Mouse (Mus musculus): ENCODE data around the gene Yjefn3.
"Not testable (repeated sequence)": the region's sequence is repeated elsewhere in the genome, so short reads cannot be mapped to it uniquely, and the experiment has no call there.

The Yjefn3 gene

GRCm38 (mm10) chr8:69902163-69903062 lies at the start of gene Yjefn3, which contains the start of the genes Tssk6 and Ndufa13:
Gene Yjefn3 (minus strand): TSS chr8:69902712.
Gene Tssk6 (plus strand): TSS chr8:69902184.
Gene Ndufa13 (minus strand): TSS chr8:69902558.
- no peak for DNase-seq (ENCODE audit: low read depth)

- DNase-seq (ENCODE audit: low read depth), result no peak
Measured at GRCm38 (mm10) chr8:69950300-69950699, 47.8 kb upstream of the Yjefn3 start.

- DNase-seq (ENCODE audit: low read depth), result not testable (repeated sequence)
Measured at GRCm38 (mm10) chr8:69942495-69942894, 40.0 kb upstream of the Yjefn3 start.

GRCm38 (mm10) chr8:69940386-69940785 lies 37.9 kb upstream of the Yjefn3 start:
- DNase-seq (ENCODE audit: low read depth), result no peak

- no peak for DNase-seq (ENCODE audit: low read depth)
Measured at GRCm38 (mm10) chr8:69939633-69940032, 37.1 kb upstream of the Yjefn3 start.

DNA sequence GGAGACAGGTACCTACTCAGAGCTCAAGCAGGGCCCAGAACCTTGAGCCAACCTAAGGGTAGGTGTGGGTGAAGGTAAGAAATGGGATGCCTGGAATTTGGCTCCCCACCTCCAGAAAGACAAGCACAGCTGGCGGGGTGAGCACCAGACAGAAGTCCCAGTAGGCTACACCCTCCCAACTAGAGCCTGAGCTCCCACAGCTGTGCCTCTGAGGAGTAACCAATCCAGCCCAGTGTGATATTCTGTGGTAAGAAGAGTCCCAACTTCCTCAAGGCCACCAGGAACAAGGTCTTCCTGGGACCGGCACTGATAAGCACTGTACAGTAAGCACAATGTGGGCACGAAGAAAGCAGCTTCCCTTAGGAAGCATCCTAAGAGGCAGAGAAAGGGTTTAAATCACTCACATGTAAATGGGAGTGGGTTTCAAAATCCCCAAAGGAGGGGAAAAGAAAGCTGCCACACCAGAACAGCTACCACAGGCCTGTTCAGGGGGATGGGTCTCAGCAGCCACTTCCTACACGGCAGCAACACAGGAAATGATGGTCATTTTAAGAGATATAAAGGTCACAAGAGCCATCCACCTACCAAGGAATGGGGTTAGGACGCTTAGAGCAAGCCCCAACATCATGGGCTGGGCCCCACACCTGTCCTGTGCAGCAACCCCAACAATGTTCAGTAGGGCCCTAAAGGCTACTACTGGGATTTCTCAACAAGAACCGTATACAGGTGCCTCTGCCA lies 35.9 kb upstream of the Yjefn3 start:
- no peak for DNase-seq (ENCODE audit: low read depth)

GRCm38 (mm10) chr8:69937466-69937865 lies 35.0 kb upstream of the Yjefn3 start:
- no peak for DNase-seq (ENCODE audit: low read depth)

DNA sequence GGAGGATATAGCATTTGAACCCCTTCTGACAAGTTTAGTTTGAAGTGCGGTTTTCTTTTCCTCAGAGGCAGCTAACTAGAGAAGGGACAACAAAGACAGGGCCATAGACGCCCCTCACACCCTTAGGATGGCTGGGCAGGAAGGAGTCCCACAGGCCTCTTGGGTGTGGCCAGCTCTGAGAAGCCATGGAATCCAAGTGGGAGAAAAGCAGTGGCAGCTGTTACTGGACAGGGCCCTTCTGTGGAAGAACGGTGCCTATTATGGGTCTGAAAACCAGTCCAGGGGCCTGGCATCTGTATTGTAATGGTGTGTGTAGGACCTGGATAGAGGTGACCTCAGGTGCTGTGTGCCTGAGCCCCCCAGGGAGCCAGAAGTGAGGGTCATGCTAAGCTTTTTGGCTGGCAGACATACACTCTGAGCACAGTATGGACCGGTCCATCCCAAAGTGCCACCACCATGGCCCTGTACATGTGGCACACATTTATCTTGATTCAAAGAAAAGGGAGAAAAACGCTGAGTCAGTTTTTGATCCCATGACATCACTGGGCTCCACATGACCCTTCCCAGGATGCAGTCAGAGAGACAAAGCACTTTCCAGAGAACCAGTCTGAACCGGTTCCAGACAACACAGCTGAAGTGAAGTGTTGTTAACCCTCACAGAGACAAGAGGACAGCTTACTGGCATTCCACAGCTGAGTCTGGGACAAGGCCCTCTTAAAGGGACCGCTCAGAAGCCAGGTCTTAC lies 33.7 kb upstream of the Yjefn3 start:
- peak; percentile 24 for DNase-seq (ENCODE audit: low read depth)

DNA sequence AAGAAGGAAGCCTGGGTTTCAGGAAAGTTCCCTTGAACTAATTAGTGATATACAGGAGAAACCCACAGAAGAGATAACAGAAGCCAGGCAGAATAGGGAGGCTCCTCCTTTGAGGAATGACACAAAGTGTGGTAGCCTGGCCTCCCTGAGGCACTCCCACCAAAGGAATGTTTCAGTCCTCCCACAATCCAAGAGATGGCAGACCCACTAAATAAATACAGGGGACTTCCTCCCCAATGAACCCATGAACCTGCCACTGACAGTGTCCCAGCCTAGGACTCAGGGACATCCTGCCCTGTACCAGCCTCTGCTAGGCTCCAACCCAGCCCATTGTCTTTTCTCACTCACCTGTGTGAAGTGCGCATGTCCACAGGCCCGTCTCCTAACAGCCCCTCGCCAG lies 32.9 kb upstream of the Yjefn3 start:
- no peak for DNase-seq (ENCODE audit: low read depth)

DNA sequence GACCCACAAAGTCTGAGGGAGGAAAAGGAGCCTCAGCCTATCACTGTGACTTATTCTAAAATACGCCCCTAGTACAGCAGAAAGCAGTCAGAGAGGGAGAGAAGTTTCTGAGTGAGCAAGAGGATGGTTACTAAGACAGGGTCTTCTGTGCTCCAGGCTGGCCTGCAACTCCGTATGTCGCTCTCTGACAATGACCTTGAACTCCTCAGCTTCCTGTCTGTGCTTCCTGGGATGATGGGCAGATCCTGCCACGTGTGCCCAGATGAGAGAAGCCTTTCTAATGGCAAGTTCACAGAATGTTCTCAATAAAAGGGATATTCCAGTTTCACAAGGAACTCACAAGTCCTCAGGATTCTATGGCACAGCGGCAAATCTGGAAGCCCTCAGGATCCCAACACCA lies 32.1 kb upstream of the Yjefn3 start:
- DNase-seq (ENCODE audit: low read depth), result no peak

DNA sequence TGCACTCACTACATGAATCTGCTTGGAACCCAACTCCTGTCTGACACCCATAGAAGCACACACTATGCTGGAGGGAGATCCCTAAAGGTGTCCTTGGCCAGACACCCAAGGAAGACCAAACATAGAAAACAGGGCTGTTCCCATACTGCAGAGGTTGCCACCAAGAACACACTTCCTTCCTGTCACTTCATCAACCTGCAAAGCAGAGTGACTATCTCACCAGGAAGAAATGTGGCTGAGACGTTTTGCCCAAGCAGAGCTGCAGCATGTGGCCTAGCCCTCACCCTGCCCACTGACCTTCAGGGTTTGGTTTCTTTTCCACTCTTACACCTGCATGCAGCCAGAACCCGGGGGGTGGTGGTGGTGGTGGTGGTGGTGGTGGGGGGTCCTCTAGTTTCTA lies 31.3 kb upstream of the Yjefn3 start:
- no peak for DNase-seq (ENCODE audit: low read depth)

DNA sequence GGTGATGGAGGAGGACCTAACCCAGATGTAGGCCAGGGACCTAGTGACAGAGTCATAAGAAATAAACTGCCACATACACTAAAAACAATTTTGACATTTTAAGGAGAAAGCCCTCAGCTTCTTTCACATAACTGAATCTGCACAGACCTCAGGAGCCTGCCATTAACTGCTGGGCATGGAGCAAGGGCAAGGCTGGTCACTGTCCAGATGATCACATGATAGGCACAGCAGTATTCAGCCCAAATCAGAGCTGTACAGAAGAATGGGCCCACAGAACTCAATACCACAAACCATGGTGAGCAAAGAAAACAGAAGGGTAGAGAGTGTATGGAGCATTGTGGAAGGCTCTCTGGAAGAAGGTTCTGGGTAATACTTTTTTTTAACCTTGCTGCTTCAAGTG lies 24.4 kb upstream of the Yjefn3 start:
- no peak for DNase-seq (ENCODE audit: low read depth)

- DNase-seq (ENCODE audit: low read depth), result no peak
Measured at GRCm38 (mm10) chr8:69923986-69924385, 21.5 kb upstream of the Yjefn3 start.

GRCm38 (mm10) chr8:69921141-69921540 lies 18.6 kb upstream of the Yjefn3 start:
- no peak for DNase-seq (ENCODE audit: low read depth)

- DNase-seq (ENCODE audit: low read depth), result peak; percentile 73
Measured at GRCm38 (mm10) chr8:69919876-69920662, 17.6 kb upstream of the Yjefn3 start.

DNA sequence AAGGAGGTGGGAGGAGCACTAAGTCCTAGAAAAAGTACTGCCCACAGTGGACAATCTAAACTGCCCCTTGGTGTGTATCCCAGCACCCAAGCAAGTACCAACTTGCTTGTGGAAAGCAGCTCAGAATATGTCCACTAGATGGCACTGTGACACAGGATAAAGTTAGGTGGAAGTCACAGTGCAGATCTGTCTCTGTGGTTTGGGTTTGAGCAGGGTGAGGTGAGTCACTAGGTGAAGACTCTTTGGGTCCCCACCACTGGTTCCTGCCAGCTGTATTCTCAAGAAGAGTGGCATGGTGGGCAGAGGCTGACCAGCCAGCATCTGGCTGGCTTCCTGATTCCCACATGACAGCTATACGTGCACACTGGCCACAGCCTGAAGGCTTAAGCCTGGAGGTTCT lies 16.5 kb upstream of the Yjefn3 start:
- DNase-seq (ENCODE audit: low read depth), result peak; percentile 85

GRCm38 (mm10) chr8:69918506-69918905 lies 16.0 kb upstream of the Yjefn3 start:
- no peak for DNase-seq (ENCODE audit: low read depth)

DNA sequence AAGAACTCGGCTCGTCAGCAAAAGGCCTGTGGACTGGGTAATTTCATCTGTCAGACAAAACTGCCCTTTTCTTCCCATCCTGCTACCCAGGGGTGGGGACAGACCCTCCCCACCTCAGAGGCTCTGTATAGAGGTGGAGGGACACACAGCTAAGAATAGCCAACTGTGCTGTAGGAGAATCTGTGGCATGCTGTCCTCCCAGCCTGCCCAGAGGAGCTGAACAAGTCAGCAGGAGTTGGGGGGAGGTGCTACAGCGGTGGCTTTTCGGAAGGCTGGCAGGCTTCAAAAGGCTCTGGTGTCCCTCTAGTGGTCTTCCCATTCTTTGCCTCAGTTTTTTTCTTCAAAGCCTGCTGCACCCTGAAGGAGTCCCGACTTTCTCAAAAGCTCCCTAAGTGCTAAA lies 13.2 kb upstream of the Yjefn3 start:
- DNase-seq (ENCODE audit: low read depth), result no peak

- DNase-seq (ENCODE audit: low read depth), result no peak
Measured at GRCm38 (mm10) chr8:69914526-69914925, 12.0 kb upstream of the Yjefn3 start.

- no peak for DNase-seq (ENCODE audit: low read depth)
Measured at GRCm38 (mm10) chr8:69912478-69913074, 10.1 kb upstream of the Yjefn3 start.

DNA sequence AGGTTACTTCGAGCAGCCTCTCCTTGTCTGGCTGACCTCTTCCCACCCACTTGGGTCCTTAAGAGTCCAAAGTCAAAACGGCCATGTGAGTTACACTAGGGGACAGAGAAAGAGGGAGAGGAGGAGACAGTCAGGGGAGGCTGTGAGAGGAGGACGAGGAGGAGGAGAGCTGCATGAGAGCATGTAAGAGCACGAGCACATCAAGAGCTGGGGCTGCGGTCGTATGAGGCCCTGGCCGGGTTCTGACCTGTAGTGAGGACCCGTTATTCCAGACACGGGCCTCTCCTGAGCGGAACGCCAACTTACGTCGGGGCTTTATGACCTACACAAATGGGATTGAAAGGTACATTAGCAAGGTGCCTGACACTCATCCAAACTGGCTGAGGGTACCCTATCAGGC lies 9.4 kb upstream of the Yjefn3 start:
- DNase-seq (ENCODE audit: low read depth), result no peak

Data from c-Kit-positive CD71-positive TER-119-negative erythroid progenitor cells, embryonic 14.5 days (primary cell).